Mouse (Mus musculus) gastrocnemius, postnatal 36 days (tissue): ENCODE measurements at regions not wholly inside any gene's neighbourhood (a gene's known extent, or its start where the extent isn't known, plus 50 kb on each side); places are given as distances from the start of the nearest gene placed in this dataset.

ENCODE experiments used
- DNase-seq, 2 experiments: peaks; one replicate each; pipeline ENCODE4 v3.0.0; 2022
- intact Hi-C: fragments of 180-260 bp; cut with DNase I; formaldehyde crosslinking; loops from one replicate; pipeline ENCODE4 v1.15.1; 2025

- DNase-seq = no peak
- intact Hi-C loops = no loop called here
Observed at GRCm38 (mm10) chr14:61970591-61970990, 321.8 kb upstream of the Rnaseh2b start.

- no peak for DNase-seq
- intact Hi-C loops = no loop called here
Observed at GRCm38 (mm10) chr14:61971100-61972088, 321.0 kb upstream of the Rnaseh2b start.

GRCm38 (mm10) chr14:61975301-61975732 is 317.1 kb upstream of the Rnaseh2b start:
- DNase-seq = no peak
- intact Hi-C loops = no loop called here

GRCm38 (mm10) chr14:61980581-61980980 is 311.8 kb upstream of the Rnaseh2b start:
- DNase-seq = no peak
- intact Hi-C loops = no loop called here

GRCm38 (mm10) chr14:61985575-61985974 is 306.8 kb upstream of the Rnaseh2b start:
- no peak for DNase-seq
- intact Hi-C loops = no loop called here

- intact Hi-C loops = no loop called here
- no peak for DNase-seq
Observed at GRCm38 (mm10) chr14:61986203-61986602, 306.2 kb upstream of the Rnaseh2b start.

- intact Hi-C loops = no loop called here
- DNase-seq = no peak
Observed at GRCm38 (mm10) chr14:61995253-61995652, 297.1 kb upstream of the Rnaseh2b start.

- intact Hi-C loops = no loop called here
Observed at GRCm38 (mm10) chr14:61997736-61998135, 294.7 kb upstream of the Rnaseh2b start.

GRCm38 (mm10) chr14:61998259-61998658 is 294.1 kb upstream of the Rnaseh2b start:
- DNase-seq = no peak
- intact Hi-C loops = no loop called here

More at GRCm38 (mm10) chr14:61997736-61998135, 294.7 kb upstream of the Rnaseh2b start:
- DNase-seq = no peak

- DNase-seq = no peak
- intact Hi-C loops = no loop called here
Observed at GRCm38 (mm10) chr14:62001481-62001949, 290.9 kb upstream of the Rnaseh2b start.

GRCm38 (mm10) chr14:62002131-62002530 is 290.3 kb upstream of the Rnaseh2b start:
- DNase-seq = no peak
- intact Hi-C loops = no loop called here

GRCm38 (mm10) chr14:62003013-62003781 is 289.2 kb upstream of the Rnaseh2b start:
- DNase-seq = peak in 1 of 2 experiments; percentile 24
- intact Hi-C loops = no loop called here

GRCm38 (mm10) chr14:62003797-62004196 is 288.6 kb upstream of the Rnaseh2b start:
- intact Hi-C loops = no loop called here
- DNase-seq = no peak

GRCm38 (mm10) chr14:62008707-62009106 is 283.7 kb upstream of the Rnaseh2b start:
- intact Hi-C loops = no loop called here
- DNase-seq = no peak

GRCm38 (mm10) chr14:62018804-62019203 is 273.6 kb upstream of the Rnaseh2b start:
- intact Hi-C loops = no loop called here
- no peak for DNase-seq

GRCm38 (mm10) chr14:62020996-62021395 is 271.4 kb upstream of the Rnaseh2b start:
- intact Hi-C loops = no loop called here
- DNase-seq = no peak

- intact Hi-C loops = no loop called here
- DNase-seq = no peak
Observed at GRCm38 (mm10) chr14:62022193-62022592, 270.2 kb upstream of the Rnaseh2b start.

GRCm38 (mm10) chr14:62023022-62023421 is 269.4 kb upstream of the Rnaseh2b start:
- intact Hi-C loops = no loop called here
- no peak for DNase-seq

- intact Hi-C loops = no loop called here
- DNase-seq = no peak
Observed at GRCm38 (mm10) chr14:62027751-62028279, 264.6 kb upstream of the Rnaseh2b start.

- intact Hi-C loops = no loop called here
- no peak for DNase-seq
Observed at GRCm38 (mm10) chr14:62030059-62030458, 262.3 kb upstream of the Rnaseh2b start.

- intact Hi-C loops = no loop called here
- no peak for DNase-seq
Observed at GRCm38 (mm10) chr14:62033661-62034060, 258.7 kb upstream of the Rnaseh2b start.
